Mouse (Mus musculus) brown adipose tissue, adult 24 weeks (tissue): ENCODE measurements around the gene Tmtc2. TPM values are rescaled to one million over a fixed set of nuclear protein-coding genes. Genes with fewer than 3 reads are reported as not detected.
"Not testable (repeated sequence)": the region's sequence is repeated elsewhere in the genome, so short reads cannot be mapped to it uniquely, and the experiment has no call there.

Experiments
- H3K27ac ChIP-seq: fragments of 200-500 bp; replicated peaks from 2 replicates; pipeline ENCODE4 v1.5.1; 2012; ENCODE audit warnings: low read depth, mild to moderate bottlenecking, low read length
- H3K4me1 ChIP-seq: fragments of 200-500 bp; 2 replicates; pipeline ENCODE4 v1.6.1; 2012; ENCODE audit warnings: low read length, mixed read lengths; ENCODE audit not compliant: control insufficient read depth, insufficient read depth, insufficient read length
- H3K4me3 ChIP-seq: fragments of 200-500 bp; 2 replicates; pipeline ENCODE4 v1.5.1; 2012; ENCODE audit warnings: low read depth, mild to moderate bottlenecking, low read length, moderate library complexity; ENCODE audit not compliant: insufficient read depth
- polyA plus RNA-seq: library from polyadenylated mRNA; stranded (reverse); fragments of >200 nt; gene quantifications from 2 replicates; pipeline ENCODE4 v1.2.4, GENCODE M21; 2012; ENCODE audit not compliant: missing spikeins, insufficient read depth, insufficient read length

Gene Tmtc2
- polyA plus RNA-seq, 1 experiment = 1.1 TPM

- Histone ChIP-seq H3K4me3 (no peak overlapping the region), H3K27ac (no peak overlapping the region), H3K4me1 (no peaks in the 10 kb centered on the region)
These were observed 288.0 kb downstream of the Tmtc2 start for GRCm38 (mm10) chr10:105286221-105286620.

- H3K27ac ChIP-seq = no peak overlapping the region
- H3K4me3 ChIP-seq = no peak overlapping the region
- H3K4me1 ChIP-seq = no peaks in the 10 kb centered on the region
These were observed 290.1 kb downstream of the Tmtc2 start for GRCm38 (mm10) chr10:105284171-105284570.

GRCm38 (mm10) chr10:105280933-105281332 lies 293.3 kb downstream of the Tmtc2 start:
- Histone ChIP-seq H3K27ac (no peak overlapping the region), H3K4me1 (no peaks in the 10 kb centered on the region), H3K4me3 (no peak overlapping the region)

GRCm38 (mm10) chr10:105260053-105260452 lies 314.2 kb downstream of the Tmtc2 start:
- Histone ChIP-seq H3K4me3 (no peak overlapping the region), H3K27ac (no peak overlapping the region), H3K4me1 (no peaks in the 10 kb centered on the region)

GRCm38 (mm10) chr10:105238291-105238690 lies 336.0 kb downstream of the Tmtc2 start:
- H3K4me3 ChIP-seq, H3K27ac ChIP-seq: not testable (repeated sequence)

GRCm38 (mm10) chr10:105232864-105233263 lies 341.4 kb downstream of the Tmtc2 start:
- no peak overlapping the region for H3K4me3 ChIP-seq
- no peaks in the 10 kb centered on the region for H3K4me1 ChIP-seq

More at GRCm38 (mm10) chr10:105238291-105238690, 336.0 kb downstream of the Tmtc2 start:
- not testable (repeated sequence) for H3K4me1 ChIP-seq

GRCm38 (mm10) chr10:105230416-105230815 lies 343.8 kb downstream of the Tmtc2 start:
- no peaks in the 10 kb centered on the region for H3K4me1 ChIP-seq
- no peak overlapping the region for H3K27ac ChIP-seq
- H3K4me3 ChIP-seq = no peak overlapping the region

More at GRCm38 (mm10) chr10:105232864-105233263, 341.4 kb downstream of the Tmtc2 start:
- no peak overlapping the region for H3K27ac ChIP-seq

- Histone ChIP-seq H3K4me3 (no peak overlapping the region), H3K27ac (no peak overlapping the region)
These were observed 345.6 kb downstream of the Tmtc2 start for GRCm38 (mm10) chr10:105228623-105229022.

GRCm38 (mm10) chr10:105227631-105228030 lies 346.6 kb downstream of the Tmtc2 start:
- Histone ChIP-seq H3K4me1 (no peaks in the 10 kb centered on the region), H3K27ac (no peak overlapping the region), H3K4me3 (no peak overlapping the region)

More at GRCm38 (mm10) chr10:105228623-105229022, 345.6 kb downstream of the Tmtc2 start:
- H3K4me1 ChIP-seq = no peaks in the 10 kb centered on the region

GRCm38 (mm10) chr10:105225714-105226113 lies 348.5 kb downstream of the Tmtc2 start:
- H3K4me3 ChIP-seq = no peak overlapping the region
- H3K4me1 ChIP-seq = no peaks in the 10 kb centered on the region
- no peak overlapping the region for H3K27ac ChIP-seq

- no peaks in the 10 kb centered on the region for H3K4me1 ChIP-seq
- no peak overlapping the region for H3K27ac ChIP-seq
- no peak overlapping the region for H3K4me3 ChIP-seq
These were observed 351.3 kb downstream of the Tmtc2 start for GRCm38 (mm10) chr10:105222904-105223303.

- no peak overlapping the region for H3K4me3 ChIP-seq
- H3K4me1 ChIP-seq = no peaks in the 10 kb centered on the region
- H3K27ac ChIP-seq = no peak overlapping the region
These were observed 372.8 kb downstream of the Tmtc2 start for GRCm38 (mm10) chr10:105201491-105201890.

GRCm38 (mm10) chr10:105200678-105201077 lies 373.6 kb downstream of the Tmtc2 start:
- Histone ChIP-seq H3K4me1 (no peaks in the 10 kb centered on the region), H3K4me3 (no peak overlapping the region), H3K27ac (no peak overlapping the region)

GRCm38 (mm10) chr10:105200092-105200491 lies 374.2 kb downstream of the Tmtc2 start:
- no peak overlapping the region for H3K27ac ChIP-seq
- no peaks in the 10 kb centered on the region for H3K4me1 ChIP-seq
- H3K4me3 ChIP-seq = no peak overlapping the region

- Histone ChIP-seq H3K4me1 (no peaks in the 10 kb centered on the region), H3K27ac (no peak overlapping the region), H3K4me3 (no peak overlapping the region)
These were observed 374.7 kb downstream of the Tmtc2 start for GRCm38 (mm10) chr10:105199515-105199914.

GRCm38 (mm10) chr10:105195377-105195776 lies 378.9 kb downstream of the Tmtc2 start:
- no peak overlapping the region for H3K4me3 ChIP-seq
- H3K27ac ChIP-seq = no peak overlapping the region
- H3K4me1 ChIP-seq = no peaks in the 10 kb centered on the region
